ENCODE assay signal across 18 mouse cellular contexts in the genomic region with DNA sequence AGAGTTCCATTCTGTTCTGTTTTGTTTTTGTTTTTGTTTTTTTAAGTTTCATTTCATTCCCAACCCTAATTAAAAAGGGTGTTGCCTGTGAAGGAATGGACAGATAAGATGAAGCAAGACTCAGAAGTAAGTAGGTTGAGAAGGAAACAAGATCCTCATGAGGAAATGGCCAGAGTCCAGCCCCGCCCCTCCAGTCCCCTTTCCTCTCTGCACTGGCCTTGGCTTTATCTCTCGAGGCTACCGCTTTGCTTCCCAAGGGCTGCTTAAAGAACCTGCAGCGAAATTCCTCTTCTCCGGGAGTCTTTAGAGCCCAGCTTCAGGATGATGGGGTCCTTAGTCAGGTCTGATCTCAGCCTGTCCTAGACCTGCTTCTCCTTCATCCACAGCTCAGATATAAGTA. TPM values are rescaled to one million over a fixed set of nuclear protein-coding genes. Genes with fewer than 3 reads are reported as not detected.
DNase-seq lines count a peak whose midpoint lies in the region; ATAC-seq lines count a peak whose summit lies in the region.
"Had no signal": no experiment of that assay in that cellular context is flagged by ENCODE, and none has a peak within 500 bp of the region (broad histone marks: within the 10 kb centered on the region; RNA-seq: fewer than 3 reads in every experiment).

No protein-coding gene starts in this region.

- H3K9me3 ChIP-seq in heart, embryonic 14.5 days (ENCODE audit: control insufficient read depth, low read length), result no peaks in the 10 kb centered on the region
- H3K9me3 ChIP-seq in heart, embryonic 10.5 days, result no peaks in the 10 kb centered on the region
- H3K9me3 ChIP-seq: embryonic facial prominence, embryonic 13.5 days had no signal

- 0 out of 2 replicates have a peak overlapping the region, but pooled peaks have one; percentile 21 for H3K9ac ChIP-seq in heart, embryonic 14.5 days (ENCODE audit: low read length)
- H3K9ac ChIP-seq: embryonic facial prominence, embryonic 13.5 days had no signal

- H3K27ac ChIP-seq in heart, embryonic 14.5 days (replicated peaks in 1 of 2; ENCODE audit: control insufficient read depth in 1 of 2, insufficient read depth in 1 of 2, low read depth in 2 of 2, low read length in 2 of 2), result peak overlapping the region; percentile 28 to 44; a peak in 2 of 4 replicates
- H3K27ac ChIP-seq in heart, embryonic 10.5 days, result no peak overlapping the region
- H3K27ac ChIP-seq: embryonic facial prominence, embryonic 13.5 days; kidney, postnatal 0 days; macrophage had no signal

- no peaks in the 10 kb centered on the region for H3K27me3 ChIP-seq in heart, embryonic 14.5 days (ENCODE audit: control insufficient read depth, insufficient read depth, low read length)
- no peaks in the 10 kb centered on the region for H3K27me3 ChIP-seq in heart, embryonic 10.5 days (ENCODE audit: insufficient read depth, poor library complexity, severe bottlenecking)
- H3K27me3 ChIP-seq: embryonic facial prominence, embryonic 13.5 days had no signal

- H3K4me2 ChIP-seq in heart, embryonic 14.5 days (ENCODE audit: low read length), result no peak overlapping the region
- H3K4me2 ChIP-seq: embryonic facial prominence, embryonic 13.5 days had no signal

- H3K4me3 ChIP-seq in heart, embryonic 14.5 days (ENCODE audit: control insufficient read depth in 1 of 2, insufficient read depth in 1 of 2, low read depth in 1 of 2, low read length in 2 of 2), result no peak overlapping the region
- H3K4me3 ChIP-seq in heart, embryonic 10.5 days, result no peak overlapping the region
- H3K4me3 ChIP-seq: embryonic facial prominence, embryonic 13.5 days had no signal

- H3K4me1 ChIP-seq in heart, embryonic 14.5 days (ENCODE audit: control insufficient read depth in 2 of 2, insufficient read depth in 2 of 2, low read length in 2 of 2), result peaks cover 0 to 10% of the 10 kb centered on the region in 2 experiments; a peak in 2 of 4 replicates
- no peaks in the 10 kb centered on the region for H3K4me1 ChIP-seq in heart, embryonic 10.5 days

- H3K36me3 ChIP-seq in heart, embryonic 14.5 days (ENCODE audit: control insufficient read depth, insufficient read depth, low read length), result peaks cover 79% of the 10 kb centered on the region
- H3K36me3 ChIP-seq in heart, embryonic 10.5 days, result peaks cover 70% of the 10 kb centered on the region

- no peak for ATAC-seq in heart, embryonic 14.5 days (ENCODE audit: insufficient number of reproducible peaks, insufficient read depth, low FRiP score, low read depth)
- no peak for ATAC-seq in CD4-positive, CD25-positive, alpha-beta regulatory T cell, adult 4 months

- WGBS in heart, embryonic 14.5 days, result 43% methylated on average over 5 of the region's 5 CpGs
- WGBS in heart, embryonic 10.5 days, result 26% methylated on average over 5 of the region's 5 CpGs

- DNase-seq in heart, embryonic 10.5 days (ENCODE audit: low spot score), result no peak
- peak; percentile 45 for DNase-seq in ovary, postnatal 36 days (ENCODE audit: low spot score)
- DNase-seq in ovary, postnatal 14 days (ENCODE audit: low spot score), result no peak
- DNase-seq in adrenal gland, postnatal 25 days, result peak; percentile 38
- peak; percentile 68 for DNase-seq in testis, postnatal 10 days (ENCODE audit: low spot score)
- DNase-seq in thymus, postnatal 10 days (ENCODE audit: low spot score in 2 of 2), result no peak
- DNase-seq: cerebellum, adult 2 months; heart, postnatal 14 days; midbrain, embryonic 14.5 days; right cerebral cortex, postnatal 25 days; thymus, postnatal 14 days had no signal

RNA-seq across cellular contexts. Expression of a gene that starts 4.3 kb away (rescaled TPM):
- polyA plus RNA-seq in heart, embryonic 14.5 days (2014; fragmentation: Nextera tagmentation; extraction: Ambion mirVana), result 157 and 163 TPM in 2 replicates
- polyA plus RNA-seq in heart, embryonic 10.5 days (2016; fragmentation: Nextera tagmentation; extraction: Ambion mirVana), result 188 and 218 TPM in 2 replicates
- total RNA-seq in adrenal gland, postnatal 25 days (2021), result 184 and 190 TPM in 2 replicates
- polyA plus RNA-seq in CD4-positive, CD25-positive, alpha-beta regulatory T cell, adult 4 months (2017; shearing (Covaris generic)), result 100 to 1,000 TPM in 1 of 2 experiments, 10 to 100 TPM in 1; 97.8 to 161 TPM

RNA-seq across cellular contexts. Expression of a gene that starts 4.6 kb away (rescaled TPM):
- 120 TPM in 2 replicates for polyA plus RNA-seq in heart, embryonic 14.5 days (2014; fragmentation: Nextera tagmentation; extraction: Ambion mirVana)
- 107 and 124 TPM in 2 replicates for polyA plus RNA-seq in heart, embryonic 10.5 days (2016; fragmentation: Nextera tagmentation; extraction: Ambion mirVana)
- 101 and 117 TPM in 2 replicates for total RNA-seq in adrenal gland, postnatal 25 days (2021)
- 100 to 1,000 TPM; 105 to 161 TPM for polyA plus RNA-seq in CD4-positive, CD25-positive, alpha-beta regulatory T cell, adult 4 months (2017; shearing (Covaris generic))

RNA-seq across cellular contexts. Expression of a gene that starts 20.6 kb away (rescaled TPM):
- polyA plus RNA-seq in heart, embryonic 14.5 days (2014; fragmentation: Nextera tagmentation; extraction: Ambion mirVana), result not detected in 2 replicates
- polyA plus RNA-seq in heart, embryonic 10.5 days (2016; fragmentation: Nextera tagmentation; extraction: Ambion mirVana), result 0.09 TPM in 1 of 2 replicates, not detected in the other
- not detected in 2 replicates for total RNA-seq in adrenal gland, postnatal 25 days (2021)
- not detected for polyA plus RNA-seq in CD4-positive, CD25-positive, alpha-beta regulatory T cell, adult 4 months (2017; shearing (Covaris generic))
- total RNA-seq: gastrocnemius, postnatal 4 days; heart, postnatal 14 days had no signal
- polyA plus RNA-seq: kidney, postnatal 0 days; liver, embryonic 16.5 days; macrophage had no signal

RNA-seq across cellular contexts. Expression of a gene that starts 48.6 kb away (rescaled TPM):
- polyA plus RNA-seq in heart, embryonic 14.5 days (2014; fragmentation: Nextera tagmentation; extraction: Ambion mirVana), result 119 and 136 TPM in 2 replicates
- 154 and 161 TPM in 2 replicates for polyA plus RNA-seq in heart, embryonic 10.5 days (2016; fragmentation: Nextera tagmentation; extraction: Ambion mirVana)
- total RNA-seq in adrenal gland, postnatal 25 days (2021), result 106 and 158 TPM in 2 replicates
- 100 to 1,000 TPM in 1 of 2 experiments, 10 to 100 TPM in 1; 82.9 to 122 TPM for polyA plus RNA-seq in CD4-positive, CD25-positive, alpha-beta regulatory T cell, adult 4 months (2017; shearing (Covaris generic))

RNA-seq across cellular contexts. Expression of a gene that starts 49.7 kb away (rescaled TPM):
- 9.2 and 10.0 TPM in 2 replicates for polyA plus RNA-seq in heart, embryonic 14.5 days (2014; fragmentation: Nextera tagmentation; extraction: Ambion mirVana)
- 12.8 and 16.0 TPM in 2 replicates for polyA plus RNA-seq in heart, embryonic 10.5 days (2016; fragmentation: Nextera tagmentation; extraction: Ambion mirVana)
- 2.8 and 7.4 TPM in 2 replicates for total RNA-seq in adrenal gland, postnatal 25 days (2021)
- polyA plus RNA-seq in CD4-positive, CD25-positive, alpha-beta regulatory T cell, adult 4 months (2017; shearing (Covaris generic)), result 1 to 10 TPM in 1 of 2 experiments, under 1 TPM in 1; 0.67 to 1.2 TPM

Comparison
In these comparisons a context has a peak if more than half of its experiments do, and no peak if none do; other contexts are left out.
1. DNase-seq: peak in ovary, postnatal 36 days (single experiment), adrenal gland, postnatal 25 days (single experiment) and testis, postnatal 10 days (single experiment); none in heart, embryonic 10.5 days (single experiment), ovary, postnatal 14 days (single experiment) and thymus, postnatal 10 days (0 of 2).